In the genomic region with DNA sequence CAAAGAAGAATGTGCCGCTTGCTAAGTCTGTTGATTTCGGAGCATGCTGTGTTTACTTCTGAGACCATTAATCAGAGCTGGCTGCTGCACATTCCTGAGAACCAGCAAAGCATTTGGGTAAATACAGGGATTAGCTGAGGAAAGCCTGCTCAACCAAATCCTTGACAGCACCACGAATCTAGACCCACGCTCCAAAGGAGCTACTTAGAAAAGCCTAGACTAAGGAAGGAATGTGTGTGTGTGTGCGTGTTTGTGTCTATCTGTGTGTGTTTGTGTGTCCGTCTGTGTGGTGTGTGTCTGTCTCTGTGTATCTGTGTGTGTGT, we compare ENCODE assay signal across 8 mouse cellular contexts. TPM values are rescaled to one million over a fixed set of nuclear protein-coding genes. Genes with fewer than 3 reads are reported as not detected.
DNase-seq lines count a peak whose midpoint lies in the region; ATAC-seq lines count a peak whose summit lies in the region.
"Had no signal": no experiment of that assay in that cellular context is flagged by ENCODE, and none has a peak within 500 bp of the region (broad histone marks: within the 10 kb centered on the region; RNA-seq: fewer than 3 reads in every experiment).

No protein-coding gene starts in this region.

- H3K9me3 ChIP-seq in liver, embryonic 11.5 days (ENCODE audit: control insufficient read depth, low read length) = no peaks in the 10 kb centered on the region
- no peaks in the 10 kb centered on the region for H3K9me3 ChIP-seq in liver, embryonic 12.5 days (replicated peaks)
- no peaks in the 10 kb centered on the region for H3K9me3 ChIP-seq in embryonic facial prominence, embryonic 15.5 days (replicated peaks)
- H3K9me3 ChIP-seq in limb, embryonic 10.5 days (replicated peaks) = no peaks in the 10 kb centered on the region
- no peaks in the 10 kb centered on the region for H3K9me3 ChIP-seq in stomach, embryonic 15.5 days

- H3K36me3 ChIP-seq in liver, embryonic 11.5 days (ENCODE audit: control insufficient read depth, insufficient read depth, low read length) = 0 out of 2 replicates have a peak, but pooled peaks cover 2% of the 10 kb centered on the region
- H3K36me3 ChIP-seq in liver, embryonic 12.5 days = peaks cover 13% of the 10 kb centered on the region
- H3K36me3 ChIP-seq in embryonic facial prominence, embryonic 15.5 days = peaks cover 12% of the 10 kb centered on the region
- 0 out of 2 replicates have a peak, but pooled peaks cover 5% of the 10 kb centered on the region for H3K36me3 ChIP-seq in limb, embryonic 10.5 days
- no peaks in the 10 kb centered on the region; the same call in 1 of the 2 replicates for H3K36me3 ChIP-seq in stomach, embryonic 15.5 days

- H3K4me3 ChIP-seq in liver, embryonic 11.5 days (ENCODE audit: low read depth, low read length) = no peak overlapping the region
- no peak overlapping the region for H3K4me3 ChIP-seq in liver, embryonic 12.5 days
- no peak overlapping the region for H3K4me3 ChIP-seq in embryonic facial prominence, embryonic 15.5 days (replicated peaks)
- H3K4me3 ChIP-seq in limb, embryonic 10.5 days = no peak overlapping the region
- H3K4me3 ChIP-seq in stomach, embryonic 15.5 days (replicated peaks) = peak overlapping the region; percentile 3; the same call in 1 of the 2 replicates
- H3K4me3 ChIP-seq: myocyte had no signal

- H3K27me3 ChIP-seq in liver, embryonic 11.5 days (replicated peaks; ENCODE audit: control insufficient read depth, insufficient read depth, low read length) = no peaks in the 10 kb centered on the region
- no peaks in the 10 kb centered on the region for H3K27me3 ChIP-seq in liver, embryonic 12.5 days (replicated peaks)
- H3K27me3 ChIP-seq in embryonic facial prominence, embryonic 15.5 days = no peaks in the 10 kb centered on the region
- no peaks in the 10 kb centered on the region for H3K27me3 ChIP-seq in limb, embryonic 10.5 days (ENCODE audit: low read depth, poor library complexity, severe bottlenecking)
- no peaks in the 10 kb centered on the region for H3K27me3 ChIP-seq in stomach, embryonic 15.5 days (replicated peaks)

- H3K4me1 ChIP-seq in liver, embryonic 11.5 days (replicated peaks; ENCODE audit: control insufficient read depth, insufficient read depth, low read length) = peaks cover 73% of the 10 kb centered on the region
- H3K4me1 ChIP-seq in liver, embryonic 12.5 days = peaks cover 75% of the 10 kb centered on the region
- H3K4me1 ChIP-seq in embryonic facial prominence, embryonic 15.5 days = peaks cover 44% of the 10 kb centered on the region
- peaks cover 52% of the 10 kb centered on the region for H3K4me1 ChIP-seq in limb, embryonic 10.5 days
- peaks cover 39% of the 10 kb centered on the region for H3K4me1 ChIP-seq in stomach, embryonic 15.5 days

- 50% methylated on average over 6 of the region's 6 CpGs for WGBS in liver, embryonic 11.5 days
- 58% methylated on average over 6 of the region's 6 CpGs for WGBS in liver, embryonic 12.5 days (ENCODE audit: insufficient replicate concordance)
- WGBS in embryonic facial prominence, embryonic 15.5 days = 15% methylated on average over 6 of the region's 6 CpGs
- 24% methylated on average over 6 of the region's 6 CpGs for WGBS in limb, embryonic 10.5 days
- WGBS in stomach, embryonic 15.5 days = 12% methylated on average over 6 of the region's 6 CpGs

- H3K27ac ChIP-seq in liver, embryonic 11.5 days (ENCODE audit: low read depth, low read length) = peak overlapping the region; percentile 34; the same call in 1 of the 2 replicates
- no peak overlapping the region for H3K27ac ChIP-seq in liver, embryonic 12.5 days
- H3K27ac ChIP-seq in embryonic facial prominence, embryonic 15.5 days (replicated peaks) = peak overlapping the region; percentile 75
- H3K27ac ChIP-seq in limb, embryonic 10.5 days = peak overlapping the region; percentile 76
- H3K27ac ChIP-seq in stomach, embryonic 15.5 days = peak overlapping the region; percentile 55

- ATAC-seq in liver, embryonic 11.5 days (replicated peaks; ENCODE audit: low FRiP score) = no peak
- ATAC-seq in liver, embryonic 12.5 days = no peak
- ATAC-seq in embryonic facial prominence, embryonic 15.5 days (ENCODE audit: insufficient number of reproducible peaks, low FRiP score, low TSS enrichment, low read depth) = 0 out of 2 replicates have a peak, but pooled peaks have one; percentile 40
- peak; percentile 42; the same call in 1 of the 2 replicates for ATAC-seq in stomach, embryonic 15.5 days (ENCODE audit: insufficient read depth, low FRiP score, low read depth)
- ATAC-seq in CD4-positive, CD25-positive, alpha-beta regulatory T cell, adult 4 months = no peak

- H3K4me2 ChIP-seq in liver, embryonic 11.5 days = no peak overlapping the region
- H3K4me2 ChIP-seq in liver, embryonic 12.5 days = no peak overlapping the region
- peak overlapping the region; percentile 30 for H3K4me2 ChIP-seq in embryonic facial prominence, embryonic 15.5 days (replicated peaks)
- peak overlapping the region; percentile 42 for H3K4me2 ChIP-seq in stomach, embryonic 15.5 days

- 0 out of 2 replicates have a peak overlapping the region, but pooled peaks have one; percentile 9 for H3K9ac ChIP-seq in liver, embryonic 11.5 days (ENCODE audit: low read depth, low read length)
- no peak overlapping the region for H3K9ac ChIP-seq in liver, embryonic 12.5 days
- H3K9ac ChIP-seq in embryonic facial prominence, embryonic 15.5 days = no peak overlapping the region
- no peak overlapping the region for H3K9ac ChIP-seq in stomach, embryonic 15.5 days

- DNase-seq in liver, embryonic 11.5 days (ENCODE audit: low spot score) = no peak
- DNase-seq in limb, embryonic 10.5 days (ENCODE audit: low spot score) = no peak
- no peak for DNase-seq in cerebellum, postnatal 36 days

RNA-seq across cellular contexts. Expression of a gene that starts 20.5 kb away (rescaled TPM):
- polyA plus RNA-seq in liver, embryonic 11.5 days (2014; fragmentation: Nextera tagmentation; extraction: Ambion mirVana) = 38.2 and 39.7 TPM in 2 replicates
- 18.4 and 19.2 TPM in 2 replicates for polyA plus RNA-seq in liver, embryonic 12.5 days (2016; fragmentation: Nextera tagmentation; extraction: Ambion mirVana)
- polyA plus RNA-seq in embryonic facial prominence, embryonic 15.5 days (2015; fragmentation: Nextera tagmentation; extraction: Ambion mirVana) = 37.3 and 38.7 TPM in 2 replicates
- polyA plus RNA-seq in limb, embryonic 10.5 days (2016; fragmentation: Nextera tagmentation; extraction: Ambion mirVana) = 12.1 and 13.6 TPM in 2 replicates
- polyA plus RNA-seq in stomach, embryonic 15.5 days (2015; fragmentation: Nextera tagmentation; extraction: Ambion mirVana) = 20.3 and 24.2 TPM in 2 replicates
- 1 to 10 TPM; 4.4 to 7.8 TPM for polyA plus RNA-seq in CD4-positive, CD25-positive, alpha-beta regulatory T cell, adult 4 months (2017; shearing (Covaris generic))

Comparison
In these comparisons a context has a peak if more than half of its experiments do, and no peak if none do; other contexts are left out.
1. ATAC-seq: peak in embryonic facial prominence, embryonic 15.5 days (single experiment) and stomach, embryonic 15.5 days (single experiment); none in liver, embryonic 11.5 days (single experiment), liver, embryonic 12.5 days (single experiment) and CD4-positive, CD25-positive, alpha-beta regulatory T cell, adult 4 months (single experiment).
2. H3K4me2 ChIP-seq: peak in embryonic facial prominence, embryonic 15.5 days (single experiment) and stomach, embryonic 15.5 days (single experiment); none in liver, embryonic 11.5 days (single experiment) and liver, embryonic 12.5 days (single experiment).